Mouse (Mus musculus) liver, embryonic 16.5 days (tissue): ENCODE results near the gene Eef2kmt. TPM values are rescaled to one million over a fixed set of nuclear protein-coding genes. Genes with fewer than 3 reads are reported as not detected.

ENCODE experiments used
- microRNA-seq: library from miRNA; unstranded; fragments of <30 nt; microRNA quantifications from one replicate; pipeline ENCODE4, GENCODE M21; 2016
- polyA plus RNA-seq: library from polyadenylated mRNA; unstranded; fragments of >200 nt; fragmentation: Nextera tagmentation; extraction: Ambion mirVana; gene quantifications from 2 replicates; pipeline ENCODE4 v1.2.1, GENCODE M21; 2015

Eef2kmt gene
- polyA plus RNA-seq, 1 experiment from 2014 or later: 8.5 TPM

Small RNAs within 50 kb of the gene (microRNA-seq; reads per million reads assigned to microRNA genes)
- not detected for gene Gm23689
- not detected for gene Gm26095
- not detected for gene Mir6364

Other genes starting within 250 kb of the Eef2kmt start
- gene Smim22, start 248.7 kb downstream of the Eef2kmt start, polyA plus RNA-seq: 9.0 and 9.4 TPM in 2 replicates
- gene Rogdi, start 242.4 kb downstream of the Eef2kmt start, polyA plus RNA-seq: 72.5 and 83.9 TPM in 2 replicates
- 41.9 and 45.1 TPM in 2 replicates for gene Glyr1, start 206.1 kb downstream of the Eef2kmt start, polyA plus RNA-seq
- gene Ubn1, start 205.9 kb downstream of the Eef2kmt start, polyA plus RNA-seq: 6.9 and 7.6 TPM in 2 replicates
- 0.53 and 0.65 TPM in 2 replicates for gene Ppl, start 123.6 kb downstream of the Eef2kmt start, polyA plus RNA-seq
- gene Sec14l5, start 108.9 kb downstream of the Eef2kmt start, polyA plus RNA-seq: 0.04 and 0.05 TPM in 2 replicates
- 11.7 and 12.2 TPM in 2 replicates for gene Nagpa, start 52.0 kb downstream of the Eef2kmt start, polyA plus RNA-seq
- 0.81 and 0.93 TPM in 2 replicates for gene AU021092, start 33.7 kb downstream of the Eef2kmt start, polyA plus RNA-seq
- 11.2 and 11.8 TPM in 2 replicates for gene Alg1, start 22.4 kb downstream of the Eef2kmt start, polyA plus RNA-seq